Mouse (Mus musculus) embryonic facial prominence, embryonic 15.5 days (tissue): Measurements from ENCODE around the gene Pcgf2. TPM values are rescaled to one million over a fixed set of nuclear protein-coding genes. Genes with fewer than 3 reads are reported as not detected.
"Not testable (repeated sequence)": the region's sequence is repeated elsewhere in the genome, so short reads cannot be mapped to it uniquely, and the experiment has no call there.

Experiments
- ATAC-seq: fragments of 200-750 bp; cut with Nextera tagmentation; 2 replicates; pipeline ENCODE4 v1.8.0; 2017; ENCODE audit warnings: low read depth, moderate TSS enrichment; ENCODE audit not compliant: insufficient number of reproducible peaks, low FRiP score, low TSS enrichment
- H3K27ac ChIP-seq: fragments of 300-500 bp; sonication (generic); replicated peaks from 2 replicates; pipeline ENCODE4 v1.5.1; 2015; ENCODE audit warnings: mild to moderate bottlenecking, inconsistent platforms
- H3K27me3 ChIP-seq: fragments of 300-500 bp; sonication (generic); 2 replicates; pipeline ENCODE4 v1.6.1; 2015; ENCODE audit warnings: inconsistent platforms
- H3K36me3 ChIP-seq: fragments of 300-500 bp; sonication (generic); 2 replicates; pipeline ENCODE4 v1.6.1; 2015; ENCODE audit warnings: mild to moderate bottlenecking, inconsistent platforms
- H3K4me1 ChIP-seq: fragments of 300-500 bp; sonication (generic); 2 replicates; pipeline ENCODE4 v1.6.1; 2015; ENCODE audit warnings: inconsistent platforms
- H3K4me2 ChIP-seq: fragments of 300-500 bp; sonication (generic); replicated peaks from 2 replicates; pipeline ENCODE4 v1.6.1; 2015; ENCODE audit warnings: mild to moderate bottlenecking, inconsistent platforms
- H3K4me3 ChIP-seq: fragments of 300-500 bp; sonication (generic); replicated peaks from 2 replicates; pipeline ENCODE4 v1.5.1; 2015; ENCODE audit warnings: mild to moderate bottlenecking, inconsistent platforms
- H3K9ac ChIP-seq: fragments of 300-500 bp; sonication (generic); 2 replicates; pipeline ENCODE4 v1.6.1; 2015; ENCODE audit warnings: inconsistent platforms
- H3K9me3 ChIP-seq: fragments of 300-500 bp; sonication (generic); replicated peaks from 2 replicates; pipeline ENCODE4 v1.6.1; 2016; ENCODE audit warnings: inconsistent platforms
- WGBS: fragments of 180-500 bp; shearing (Covaris S2); methylation state at CpG from one replicate; pipeline ENCODE4 v1.1.7; 2015; 5-methylcytosine and 5-hydroxymethylcytosine counted together
- polyA plus RNA-seq: library from polyadenylated mRNA; unstranded; fragments of >200 nt; fragmentation: Nextera tagmentation; extraction: Ambion mirVana; gene quantifications from 2 replicates; pipeline ENCODE4 v1.2.1, GENCODE M21; 2015

Pcgf2 gene
- polyA plus RNA-seq, 1 experiment from 2014 or later, result 12.6 TPM

DNA sequence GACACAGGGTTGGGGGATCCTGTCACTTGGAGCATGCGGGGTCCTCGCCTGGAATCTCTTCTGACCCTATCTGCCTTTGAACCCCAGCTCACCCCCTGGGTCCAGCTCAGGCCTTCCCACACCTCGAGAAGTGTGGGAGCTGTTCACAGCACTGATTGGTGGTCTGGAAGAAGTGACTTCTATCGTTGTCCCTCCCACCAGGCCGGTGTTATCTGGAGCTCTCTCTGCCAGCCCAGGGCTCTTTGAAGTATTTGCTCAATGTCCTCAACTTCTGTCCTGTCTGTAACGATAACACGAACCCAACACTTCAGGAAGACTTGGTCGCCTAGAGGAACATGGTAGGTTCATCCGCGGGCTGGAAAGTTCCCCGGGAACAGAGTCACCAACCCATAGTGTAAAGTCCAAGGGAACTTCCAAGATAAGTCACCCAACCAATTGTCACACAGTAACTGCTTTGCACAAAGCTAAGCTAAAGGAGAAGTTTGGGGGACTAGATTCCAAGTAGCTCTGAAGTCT, 41.5 kb downstream of the Pcgf2 start:
- no peaks in the 10 kb centered on the region for H3K36me3 ChIP-seq
- H3K4me3 ChIP-seq, result no peak overlapping the region
- H3K4me1 ChIP-seq, result peaks cover 35% of the 10 kb centered on the region
- peak overlapping the region; percentile 83; the same call in 1 of the 2 replicates for H3K4me2 ChIP-seq
- no peak for ATAC-seq
- H3K27ac ChIP-seq, result no peak overlapping the region
- WGBS, result 72% methylated on average over 11 of the region's 11 CpGs
- no peaks in the 10 kb centered on the region for H3K9me3 ChIP-seq
- peaks cover 17% of the 10 kb centered on the region for H3K27me3 ChIP-seq
- no peak overlapping the region for H3K9ac ChIP-seq

DNA sequence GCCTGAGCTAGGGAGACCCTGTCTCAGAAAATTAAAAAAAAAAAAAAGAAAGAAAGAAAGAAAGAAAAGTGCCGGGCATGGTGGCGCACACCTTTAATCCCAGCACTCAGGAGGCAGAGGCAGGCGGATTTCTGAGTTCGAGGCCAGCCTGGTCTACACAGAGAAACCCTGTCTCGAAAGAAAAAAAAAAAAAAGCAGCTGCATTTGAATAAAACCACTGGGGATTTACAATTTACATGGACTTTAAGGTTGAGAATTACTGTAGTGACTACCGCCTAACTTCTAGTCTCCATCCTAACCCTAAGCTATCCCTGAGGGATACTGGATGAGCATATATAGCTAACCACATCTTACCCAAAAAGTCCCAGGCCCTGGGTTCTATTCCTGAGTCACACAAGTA, 42.3 kb downstream of the Pcgf2 start:
- Histone ChIP-seq H3K4me1 (peaks cover 35% of the 10 kb centered on the region), H3K27me3 (peaks cover 17% of the 10 kb centered on the region)
- not testable (repeated sequence) for ATAC-seq, H3K4me3 ChIP-seq, H3K4me2 ChIP-seq, H3K9ac ChIP-seq, H3K27ac ChIP-seq, H3K36me3 ChIP-seq, H3K9me3 ChIP-seq
- 91% methylated on average over 6 of the region's 6 CpGs for WGBS

DNA sequence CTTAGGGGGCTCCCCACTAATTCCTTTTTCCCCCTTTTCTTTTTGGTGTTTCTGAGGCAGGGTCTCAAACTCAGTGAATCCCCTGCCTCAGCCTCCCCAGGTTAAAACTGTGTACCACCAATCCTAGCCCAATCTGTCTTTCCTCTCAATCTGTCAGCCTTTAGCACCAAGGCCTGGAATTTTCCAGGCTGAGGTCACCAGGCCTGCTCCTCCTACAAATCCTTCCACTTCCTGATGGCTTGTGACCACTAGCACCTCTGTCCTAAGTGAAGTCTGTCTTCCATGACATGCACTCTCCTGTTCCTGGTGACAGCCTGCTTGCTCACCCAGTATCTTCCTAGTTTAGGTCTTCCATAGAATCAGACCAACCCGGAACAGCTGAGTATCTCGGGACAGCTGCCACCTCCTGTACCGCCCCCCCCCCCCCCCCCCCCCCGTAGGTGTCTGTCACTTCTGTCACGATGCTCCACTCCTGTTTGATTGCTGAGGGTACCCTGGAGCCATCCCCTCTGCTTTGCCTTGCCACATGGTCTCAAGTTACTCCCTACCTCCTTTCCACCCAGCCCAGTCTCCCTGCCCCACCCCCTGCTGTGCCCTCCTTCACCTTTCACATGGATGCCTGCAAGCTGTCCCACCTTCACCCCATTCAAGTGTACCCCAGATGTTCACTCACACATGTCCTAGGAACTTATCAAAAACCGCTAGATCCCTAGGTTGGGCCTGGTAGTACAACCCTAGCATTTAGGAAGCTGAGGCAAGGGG, 42.9 kb downstream of the Pcgf2 start:
- Histone ChIP-seq H3K27me3 (peaks cover 15% of the 10 kb centered on the region), H3K4me2 (no peak overlapping the region), H3K4me1 (peaks cover 30% of the 10 kb centered on the region), H3K9me3 (no peaks in the 10 kb centered on the region), H3K9ac (no peak overlapping the region), H3K36me3 (no peaks in the 10 kb centered on the region), H3K4me3 (no peak overlapping the region), H3K27ac (no peak overlapping the region)
- 48% methylated on average over 3 of the region's 6 CpGs for WGBS
- ATAC-seq, result no peak

DNA sequence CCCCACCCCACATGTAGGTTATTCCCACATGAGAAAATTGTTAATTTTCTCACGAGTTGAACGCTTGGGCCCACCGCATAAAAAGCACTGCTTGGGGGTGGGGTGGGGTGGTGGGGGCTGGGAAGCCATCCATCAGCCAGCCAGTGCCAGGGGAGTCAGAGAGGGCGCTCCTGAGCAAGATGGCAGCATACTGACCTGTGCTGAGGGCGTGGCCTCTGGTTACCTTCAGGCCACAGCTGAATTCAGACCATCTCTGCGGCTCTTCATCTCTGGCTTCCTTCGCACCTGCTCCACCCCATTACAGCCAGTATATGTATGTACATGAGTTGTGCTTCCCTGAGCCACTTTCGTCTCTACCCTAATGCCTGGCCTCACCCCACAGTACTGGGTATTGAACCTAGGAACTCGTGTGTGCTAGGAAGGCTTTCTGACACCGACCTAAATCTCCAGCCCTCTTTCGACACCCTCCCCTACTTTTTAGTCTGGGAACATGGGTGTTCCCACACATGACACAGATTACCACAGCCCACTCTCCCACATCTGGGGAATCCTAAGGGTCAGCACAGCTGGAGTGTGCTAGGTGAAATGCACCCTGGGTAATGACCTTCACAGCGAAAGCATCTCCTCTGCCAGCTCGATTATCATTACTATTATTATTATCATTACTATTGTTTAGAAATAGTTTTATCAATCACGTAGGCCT, 43.9 kb downstream of the Pcgf2 start:
- Histone ChIP-seq H3K9me3 (no peaks in the 10 kb centered on the region), H3K4me3 (no peak overlapping the region), H3K27me3 (peaks cover 6% of the 10 kb centered on the region; the same call in 1 of the 2 replicates), H3K4me2 (no peak overlapping the region), H3K36me3 (no peaks in the 10 kb centered on the region), H3K27ac (no peak overlapping the region), H3K4me1 (peaks cover 21% of the 10 kb centered on the region), H3K9ac (no peak overlapping the region)
- ATAC-seq, result no peak
- WGBS, result 74% methylated on average over 14 of the region's 14 CpGs

DNA sequence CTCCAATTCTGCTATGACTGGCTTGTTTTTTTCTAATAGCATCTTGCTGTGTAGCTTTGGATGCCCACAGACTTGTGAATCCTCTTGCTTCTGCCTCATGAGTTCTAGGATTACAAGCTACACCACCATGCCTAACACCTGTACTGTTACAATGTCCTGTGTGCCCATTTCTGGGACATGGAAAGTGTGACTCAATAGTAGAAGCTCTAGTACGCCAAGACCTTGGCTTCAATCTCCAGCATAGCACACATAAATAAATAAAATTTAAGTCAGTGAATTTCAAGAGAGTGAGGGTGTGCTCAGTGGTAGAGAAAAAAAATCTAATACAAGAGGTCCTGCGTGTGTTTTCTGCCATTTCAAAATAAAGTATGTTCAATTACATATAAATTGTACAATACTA, 46.1 kb downstream of the Pcgf2 start:
- H3K9me3 ChIP-seq, result no peaks in the 10 kb centered on the region
- WGBS, result 92% methylated on average over 2 of the region's 2 CpGs
- ATAC-seq, result no peak
- H3K4me1 ChIP-seq, result peaks cover 6% of the 10 kb centered on the region
- H3K27me3 ChIP-seq, result no peaks in the 10 kb centered on the region
- H3K36me3 ChIP-seq, result no peaks in the 10 kb centered on the region
- H3K9ac ChIP-seq, result no peak overlapping the region
- no peak overlapping the region for H3K4me2 ChIP-seq
- no peak overlapping the region for H3K27ac ChIP-seq
- H3K4me3 ChIP-seq, result no peak overlapping the region

DNA sequence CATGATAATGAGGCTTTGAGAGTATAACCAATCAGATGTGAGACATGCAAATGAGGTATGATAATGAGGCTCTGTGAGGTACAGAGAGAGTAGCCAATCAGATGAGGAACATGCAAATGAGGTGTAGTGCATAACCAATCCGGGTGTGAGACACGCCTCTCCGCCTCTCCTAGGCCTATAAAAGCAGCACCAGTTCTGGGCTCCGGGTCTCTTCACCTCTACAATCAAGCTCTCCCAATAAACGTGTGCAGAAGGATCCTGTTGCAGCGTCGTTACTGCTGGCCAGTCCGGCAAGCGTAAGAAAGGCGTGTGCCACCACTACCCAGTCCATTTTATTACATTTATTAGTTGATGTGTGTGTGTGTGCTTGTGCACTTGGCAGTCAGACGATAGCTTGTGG, 46.9 kb downstream of the Pcgf2 start:
- not testable (repeated sequence) for H3K9ac ChIP-seq, H3K27me3 ChIP-seq, H3K27ac ChIP-seq, H3K4me1 ChIP-seq, H3K36me3 ChIP-seq, H3K4me3 ChIP-seq, H3K4me2 ChIP-seq, H3K9me3 ChIP-seq, ATAC-seq
- WGBS, result 91% methylated on average over 11 of the region's 11 CpGs

DNA sequence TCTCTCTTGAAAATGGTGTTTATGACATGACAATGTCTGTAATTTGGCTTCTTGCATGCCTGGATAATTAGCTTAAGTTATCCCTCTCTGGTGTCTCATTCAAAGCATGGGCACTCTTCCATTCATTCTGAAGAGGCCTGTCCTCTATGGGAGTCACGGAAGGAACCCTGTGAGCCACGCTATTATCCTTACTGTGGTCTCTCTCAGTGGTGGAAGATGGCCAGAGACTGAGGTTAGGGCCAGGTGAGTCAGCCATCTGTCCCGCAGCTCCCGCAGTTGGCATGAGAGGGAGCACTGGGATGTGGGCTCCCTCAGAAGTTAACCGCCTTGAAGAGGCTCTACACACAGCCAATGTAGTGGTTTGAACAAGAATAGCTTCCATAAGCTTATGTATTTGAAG, 50.0 kb downstream of the Pcgf2 start:
- H3K36me3 ChIP-seq, result no peaks in the 10 kb centered on the region
- H3K4me3 ChIP-seq, result no peak overlapping the region
- WGBS, result 58% methylated on average over 5 of the region's 5 CpGs

DNA sequence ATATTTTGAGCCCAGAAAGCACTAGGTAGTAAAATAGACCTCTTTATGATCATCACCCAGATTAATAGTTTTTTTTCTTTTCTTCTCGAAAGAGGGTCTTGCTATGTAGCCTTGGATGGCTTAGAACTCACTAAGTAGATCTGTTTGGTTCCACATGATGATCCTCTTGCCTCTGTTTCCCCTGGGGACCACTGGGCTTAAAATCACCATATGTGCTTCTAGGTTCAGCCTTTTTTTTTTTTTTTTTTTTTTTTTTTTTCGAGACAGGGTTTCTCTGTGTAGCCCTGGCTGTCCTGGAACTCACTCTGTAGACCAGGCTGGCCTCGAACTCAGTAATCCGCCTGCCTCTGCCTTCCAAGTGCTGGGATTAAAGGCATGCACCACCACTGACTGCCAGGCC, 51.8 kb downstream of the Pcgf2 start:
- not testable (repeated sequence) for H3K4me3 ChIP-seq
- WGBS, result 81% methylated on average over 3 of the region's 4 CpGs

More for the DNA sequence above, 50.0 kb downstream of the Pcgf2 start:
- Histone ChIP-seq H3K4me1 (peaks cover 3% of the 10 kb centered on the region; the same call in 1 of the 2 replicates), H3K9me3 (no peaks in the 10 kb centered on the region), H3K27me3 (no peaks in the 10 kb centered on the region), H3K9ac (no peak overlapping the region), H3K4me2 (no peak overlapping the region), H3K27ac (no peak overlapping the region)
- no peak for ATAC-seq

DNA sequence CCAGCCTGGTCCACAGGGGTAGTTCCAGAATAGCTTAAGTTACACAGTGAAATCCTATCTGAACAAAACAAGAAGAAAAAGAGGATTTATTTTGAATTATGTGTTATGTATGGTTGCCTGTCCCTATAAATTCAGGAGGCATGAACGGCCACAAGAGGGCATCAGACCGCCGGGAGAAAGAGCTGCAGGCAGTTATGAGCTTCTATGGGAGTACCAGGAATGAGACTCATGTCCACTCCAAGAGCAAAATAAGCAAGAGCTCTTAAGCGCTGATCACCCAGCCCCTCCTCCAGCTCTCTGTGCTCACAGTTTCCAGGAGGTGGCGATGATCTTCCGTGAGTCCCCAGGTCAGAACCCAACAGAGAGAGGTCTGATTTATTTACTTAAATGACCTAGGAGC, 55.5 kb downstream of the Pcgf2 start:
- Histone ChIP-seq H3K9ac (no peak overlapping the region), H3K27ac (no peak overlapping the region), H3K4me2 (no peak overlapping the region), H3K27me3 (no peaks in the 10 kb centered on the region), H3K4me1 (no peaks in the 10 kb centered on the region), H3K9me3 (no peaks in the 10 kb centered on the region), H3K36me3 (no peaks in the 10 kb centered on the region), H3K4me3 (no peak overlapping the region)
- WGBS, result 5% methylated on average over 6 of the region's 6 CpGs
- ATAC-seq, result no peak

More for the DNA sequence above, 51.8 kb downstream of the Pcgf2 start:
- not testable (repeated sequence) for H3K4me1 ChIP-seq, H3K36me3 ChIP-seq, ATAC-seq, H3K9me3 ChIP-seq, H3K9ac ChIP-seq, H3K27ac ChIP-seq, H3K4me2 ChIP-seq, H3K27me3 ChIP-seq

DNA sequence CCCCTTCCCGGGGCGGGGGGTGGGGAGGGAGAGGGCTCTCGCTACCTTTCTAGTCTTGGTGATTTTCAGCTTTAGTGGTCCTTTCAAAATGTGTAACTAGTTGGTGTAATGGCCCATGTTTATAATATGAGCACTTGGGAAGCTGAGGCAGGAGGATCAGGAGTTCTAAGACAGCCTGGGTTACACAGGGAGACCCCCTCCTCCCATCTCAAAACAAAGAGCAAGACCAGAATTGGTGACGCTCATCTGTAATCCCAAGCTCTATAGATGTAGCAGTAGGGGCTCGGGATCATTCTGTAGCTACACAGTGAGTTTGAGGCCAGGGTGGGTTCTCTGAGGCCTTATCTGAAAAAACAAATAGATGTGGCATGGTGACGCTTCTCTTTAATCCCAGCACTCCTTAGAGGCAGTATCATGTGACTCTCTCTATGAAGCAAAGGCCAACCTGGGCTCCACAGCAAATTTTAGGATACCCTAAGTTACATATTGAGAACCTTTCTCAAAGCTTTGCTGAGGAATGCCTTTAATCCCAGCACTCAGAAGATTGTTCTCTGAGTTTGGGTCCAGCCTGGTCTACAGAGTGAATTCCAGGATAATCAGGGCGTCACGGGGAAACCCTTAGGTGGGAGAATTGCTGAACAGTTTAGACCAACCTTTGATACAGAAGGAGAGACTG, 56.8 kb downstream of the Pcgf2 start:
- WGBS, result 79% methylated on average over 8 of the region's 8 CpGs
- no peaks in the 10 kb centered on the region for H3K27me3 ChIP-seq
- ATAC-seq, result no peak

DNA sequence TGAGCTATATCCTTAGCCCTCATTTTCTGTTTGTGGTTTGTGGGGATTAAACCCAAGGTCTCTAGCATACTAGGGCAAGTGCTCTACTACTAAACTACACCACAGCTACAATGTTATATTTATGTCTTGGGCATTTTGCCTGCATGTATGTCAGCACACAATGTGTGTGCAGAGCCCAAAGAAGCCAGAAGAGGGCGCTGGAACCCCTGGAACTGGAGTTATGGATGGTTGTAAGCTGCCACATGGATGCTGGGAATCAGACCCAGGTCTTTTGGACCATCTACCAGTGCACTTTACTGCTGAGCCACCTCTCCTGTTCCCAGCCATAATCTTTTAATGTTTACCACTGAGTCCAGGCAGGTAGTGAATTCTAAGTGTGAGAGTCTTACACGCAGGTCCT, 57.6 kb downstream of the Pcgf2 start:
- H3K9me3 ChIP-seq, result no peaks in the 10 kb centered on the region
- WGBS, result 47% methylated on average over 2 of the region's 2 CpGs
- H3K4me2 ChIP-seq, result no peak overlapping the region
- H3K27me3 ChIP-seq, result no peaks in the 10 kb centered on the region
- no peaks in the 10 kb centered on the region for H3K4me1 ChIP-seq
- ATAC-seq, result no peak
- H3K4me3 ChIP-seq, result no peak overlapping the region
- H3K27ac ChIP-seq, result no peak overlapping the region
- no peaks in the 10 kb centered on the region for H3K36me3 ChIP-seq
- H3K9ac ChIP-seq, result no peak overlapping the region

More for the DNA sequence above, 56.8 kb downstream of the Pcgf2 start:
- Histone ChIP-seq H3K27ac (no peak overlapping the region), H3K4me3 (no peak overlapping the region), H3K36me3 (no peaks in the 10 kb centered on the region), H3K9me3 (no peaks in the 10 kb centered on the region), H3K4me1 (no peaks in the 10 kb centered on the region), H3K9ac (no peak overlapping the region), H3K4me2 (no peak overlapping the region)
